Mouse (Mus musculus) hindbrain, postnatal 0 days (tissue): ENCODE results near the gene Ak5. TPM values are rescaled to one million over a fixed set of nuclear protein-coding genes. Genes with fewer than 3 reads are reported as not detected.
"Not testable (repeated sequence)": the region's sequence is repeated elsewhere in the genome, so short reads cannot be mapped to it uniquely, and the experiment has no call there.

Experiments used
- ATAC-seq: fragments of 200-750 bp; cut with Nextera tagmentation; 2 replicates; pipeline ENCODE4 v1.8.0; 2017; ENCODE audit warnings: mild to moderate bottlenecking, moderate TSS enrichment, moderate library complexity
- DNase-seq: peaks from one replicate; pipeline ENCODE4 v3.0.0-alpha.2; 2015; ENCODE audit warnings: low spot score
- H3K27ac ChIP-seq: fragments of 300-500 bp; sonication (generic); 2 replicates; pipeline ENCODE4 v1.5.1; 2014; ENCODE audit warnings: mild to moderate bottlenecking
- H3K27me3 ChIP-seq: fragments of 300-500 bp; sonication (generic); 2 replicates; pipeline ENCODE4 v1.6.1; 2014; ENCODE audit warnings: low read length, mixed read lengths; ENCODE audit not compliant: insufficient read depth
- H3K36me3 ChIP-seq: fragments of 300-500 bp; sonication (generic); 2 replicates; pipeline ENCODE4 v1.6.1; 2014; ENCODE audit warnings: low read length, mixed read lengths; ENCODE audit not compliant: insufficient read depth
- H3K4me1 ChIP-seq: fragments of 300-500 bp; sonication (generic); 2 replicates; pipeline ENCODE4 v1.6.1; 2014; ENCODE audit warnings: antibody characterized with exemption, low read length, mixed read lengths; ENCODE audit not compliant: insufficient read depth
- H3K4me2 ChIP-seq: fragments of 300-500 bp; sonication (generic); 2 replicates; pipeline ENCODE4 v1.6.1; 2014; ENCODE audit warnings: low read depth, mild to moderate bottlenecking, low read length, moderate library complexity, mixed read lengths
- H3K4me3 ChIP-seq: fragments of 300-500 bp; sonication (generic); 2 replicates; pipeline ENCODE4 v1.5.1; 2014; ENCODE audit warnings: low read length
- H3K9ac ChIP-seq: fragments of 300-500 bp; sonication (generic); replicated peaks from 2 replicates; pipeline ENCODE4 v1.6.1; 2014; ENCODE audit warnings: mild to moderate bottlenecking, low read length, moderate library complexity, mixed read lengths
- H3K9me3 ChIP-seq: fragments of 300-500 bp; sonication (generic); 2 replicates; pipeline ENCODE4 v1.6.1; 2016; ENCODE audit warnings: low read length, mixed read lengths
- CTCF ChIP-seq: IDR thresholded peaks from 2 replicates; pipeline ENCODE4 v1.5.1; 2016; ENCODE audit warnings: antibody characterized with exemption, control low read depth, low read depth
- WGBS: fragments of 180-500 bp; shearing (Covaris S2); extraction: QIAGEN DNeasy Blood & Tissue Kit; methylation state at CpG from one replicate; pipeline ENCODE4 v1.1.7; 2014; 5-methylcytosine and 5-hydroxymethylcytosine counted together
- polyA plus RNA-seq: library from polyadenylated mRNA; unstranded; fragments of >200 nt; fragmentation: Nextera tagmentation; extraction: Ambion mirVana; gene quantifications from 2 replicates; pipeline ENCODE4 v1.2.1, GENCODE M21; 2015
- total RNA-seq: library from RNA; depleted of rRNA; stranded (reverse); fragments of >200 nt; gene quantifications from 2 replicates; pipeline ENCODE4 v1.2.3, GENCODE M21; 2014

Ak5 gene
- total and polyA plus RNA-seq, 2 experiments from 2014 or later: 14.8 to 18.8 TPM

GRCm38 (mm10) chr3:152599679-152600078 is 68.5 kb downstream of the Ak5 start:
- H3K9me3 ChIP-seq: no peaks in the 10 kb centered on the region
- no peaks in the 10 kb centered on the region for H3K4me1 ChIP-seq
- no peak overlapping the region for H3K9ac ChIP-seq
- TF ChIP-seq CTCF: no peak
- no peak overlapping the region for H3K4me3 ChIP-seq
- H3K36me3 ChIP-seq: no peaks in the 10 kb centered on the region
- no peak overlapping the region for H3K27ac ChIP-seq
- 46% methylated on average over 6 of the region's 6 CpGs for WGBS
- ATAC-seq: no peak
- no peak for DNase-seq
- no peak overlapping the region for H3K4me2 ChIP-seq
- no peaks in the 10 kb centered on the region for H3K27me3 ChIP-seq

- Histone ChIP-seq H3K9ac (no peak overlapping the region), H3K4me3 (no peak overlapping the region), H3K4me1 (no peaks in the 10 kb centered on the region), H3K27me3 (no peaks in the 10 kb centered on the region), H3K27ac (no peak overlapping the region), H3K4me2 (no peak overlapping the region), H3K36me3 (no peaks in the 10 kb centered on the region), H3K9me3 (no peaks in the 10 kb centered on the region)
- DNase-seq: no peak
- 89% methylated on average over 7 of the region's 7 CpGs for WGBS
- no peak for ATAC-seq
- no peak for TF ChIP-seq CTCF
These were observed 71.6 kb downstream of the Ak5 start for GRCm38 (mm10) chr3:152596406-152597050.

DNA sequence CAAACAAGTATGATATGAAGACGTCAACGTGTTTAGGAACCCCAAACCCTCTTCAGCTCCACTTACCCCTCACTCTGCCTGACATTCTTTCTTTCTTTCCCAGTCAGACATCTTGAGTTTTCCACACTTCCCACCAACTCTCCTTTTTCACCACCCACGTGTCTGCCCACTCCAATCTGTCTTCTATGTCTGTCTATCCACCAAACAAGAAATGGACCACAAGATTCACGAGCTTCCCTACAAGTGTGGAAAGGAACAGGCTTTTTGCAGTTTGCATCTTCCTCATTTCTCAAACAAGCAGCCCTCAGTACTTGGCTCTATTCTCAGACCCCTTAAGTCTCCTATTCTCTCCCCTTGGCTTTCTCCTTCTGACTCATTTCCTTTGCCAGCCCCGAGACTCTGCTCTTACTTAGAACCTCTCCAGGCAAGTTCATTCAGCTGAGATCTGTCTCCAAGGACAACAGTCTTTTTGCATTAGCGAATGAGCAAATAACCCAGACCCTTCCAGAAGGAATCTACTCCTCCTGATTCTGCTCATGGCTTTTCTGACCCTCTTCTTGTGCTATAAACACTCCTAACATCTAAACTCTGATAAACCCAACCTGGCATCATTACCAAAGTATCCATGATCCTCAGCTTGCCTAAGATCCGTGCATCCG is 75.3 kb downstream of the Ak5 start:
- Histone ChIP-seq H3K27ac (no peak overlapping the region), H3K9ac (no peak overlapping the region), H3K4me2 (no peak overlapping the region), H3K4me1 (no peaks in the 10 kb centered on the region), H3K36me3 (no peaks in the 10 kb centered on the region), H3K9me3 (no peaks in the 10 kb centered on the region), H3K27me3 (no peaks in the 10 kb centered on the region), H3K4me3 (no peak overlapping the region)
- TF ChIP-seq CTCF: no peak
- DNase-seq: no peak
- 70% methylated on average over 8 of the region's 8 CpGs for WGBS
- no peak for ATAC-seq

DNA sequence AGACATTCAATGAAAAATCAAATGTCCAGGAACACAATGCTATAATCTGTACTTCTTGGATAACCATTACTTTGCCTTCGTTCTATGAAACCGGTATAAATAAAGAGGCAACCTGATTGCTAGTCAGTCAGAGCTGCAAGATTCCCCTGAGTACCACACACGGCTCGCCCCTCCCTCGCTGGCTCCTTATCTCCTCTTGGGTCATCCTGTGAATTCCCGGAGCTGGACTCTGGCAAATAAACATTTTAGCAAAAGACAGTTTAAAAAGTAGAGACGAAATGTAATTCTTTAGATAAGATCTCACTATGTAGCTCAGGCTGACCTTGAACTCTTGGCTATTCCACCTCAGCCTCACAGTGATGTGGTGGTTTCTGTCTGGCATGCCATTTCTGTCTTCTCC is 77.7 kb downstream of the Ak5 start:
- WGBS: 81% methylated on average over 7 of the region's 7 CpGs
- Histone ChIP-seq H3K4me3 (no peak overlapping the region), H3K9ac (no peak overlapping the region), H3K27ac (no peak overlapping the region), H3K4me2 (no peak overlapping the region), H3K27me3 (no peaks in the 10 kb centered on the region), H3K9me3 (no peaks in the 10 kb centered on the region), H3K4me1 (no peaks in the 10 kb centered on the region; the same call in 1 of the 2 replicates), H3K36me3 (no peaks in the 10 kb centered on the region)
- DNase-seq: no peak
- no peak for ATAC-seq
- TF ChIP-seq CTCF: no peak

GRCm38 (mm10) chr3:152589101-152589500 is 79.1 kb downstream of the Ak5 start:
- H3K4me2 ChIP-seq, H3K4me1 ChIP-seq, H3K36me3 ChIP-seq, H3K4me3 ChIP-seq, H3K27ac ChIP-seq, H3K9me3 ChIP-seq, H3K9ac ChIP-seq, ATAC-seq, H3K27me3 ChIP-seq, DNase-seq: not testable (repeated sequence)
- 86% methylated on average over 3 of the region's 3 CpGs for WGBS

DNA sequence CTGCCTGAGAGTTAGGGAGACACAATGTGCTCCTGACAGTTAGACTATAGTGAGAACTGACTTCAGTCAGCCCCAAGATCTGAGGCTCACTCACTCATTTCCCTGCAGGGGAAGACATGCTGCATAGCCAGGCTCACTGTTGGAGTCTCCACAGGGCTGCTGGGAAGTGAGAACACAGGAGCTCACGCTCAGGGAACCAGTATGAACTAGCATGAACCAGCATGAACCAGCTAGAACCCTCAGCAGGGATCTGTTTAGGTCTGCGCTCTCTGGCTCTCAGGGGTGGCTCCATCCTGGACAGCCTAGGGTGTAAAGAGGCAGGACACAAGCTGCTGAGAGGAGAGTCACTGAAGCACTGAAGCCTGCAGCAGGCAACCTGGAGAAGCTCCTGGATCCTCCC is 81.2 kb downstream of the Ak5 start:
- no peak for TF ChIP-seq CTCF
- Histone ChIP-seq H3K4me3 (no peak overlapping the region), H3K4me2 (no peak overlapping the region), H3K9me3 (no peaks in the 10 kb centered on the region), H3K9ac (no peak overlapping the region), H3K27ac (no peak overlapping the region), H3K36me3 (no peaks in the 10 kb centered on the region), H3K27me3 (no peaks in the 10 kb centered on the region), H3K4me1 (no peaks in the 10 kb centered on the region; the same call in 1 of the 2 replicates)
- no peak for ATAC-seq
- 69% methylated on average over 2 of the region's 2 CpGs for WGBS
- DNase-seq: no peak

DNA sequence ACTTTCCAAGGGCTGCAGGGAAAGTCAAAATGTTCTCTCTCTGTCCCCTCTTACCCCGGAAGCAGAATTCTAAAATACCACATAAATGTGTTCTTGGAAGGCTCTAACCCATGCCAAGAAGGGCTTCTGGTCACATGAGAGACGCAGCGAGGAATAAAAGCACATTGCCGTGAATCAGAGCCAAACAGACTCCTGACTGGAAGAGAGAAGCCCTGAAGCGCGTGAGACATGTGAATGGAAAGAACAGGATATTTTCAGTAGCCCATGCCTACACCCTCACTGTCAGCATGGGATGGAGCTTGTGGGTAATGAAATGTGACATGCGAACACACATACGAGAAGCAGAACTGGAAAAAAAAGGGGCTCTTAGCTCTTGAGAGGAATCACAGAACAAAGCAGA is 82.0 kb downstream of the Ak5 start:
- ATAC-seq (no peak), DNase-seq (no peak)
- WGBS: 68% methylated on average over 8 of the region's 8 CpGs
- Histone ChIP-seq H3K9ac (no peak overlapping the region), H3K4me2 (no peak overlapping the region), H3K36me3 (no peaks in the 10 kb centered on the region), H3K27ac (no peak overlapping the region), H3K27me3 (no peaks in the 10 kb centered on the region), H3K4me3 (no peak overlapping the region), H3K4me1 (no peaks in the 10 kb centered on the region; the same call in 1 of the 2 replicates), H3K9me3 (no peaks in the 10 kb centered on the region)
- TF ChIP-seq CTCF: no peak
